Mouse (Mus musculus): ENCODE measurements around the gene Mark3. TPM values are rescaled to one million over a fixed set of nuclear protein-coding genes. Genes with fewer than 3 reads are reported as not detected.

Mark3 gene
- total RNA-seq, 4 experiments from 2014 or later, result 89.3 to 107 (median 96.8) TPM

GRCm38 (mm10) chr12:111696239-111696638 lies 121.9 kb downstream of the Mark3 start:
- peak in 1 of 2 experiments; percentile 79 for DNase-seq (ENCODE audit: low spot score in 2 of 2)

GRCm38 (mm10) chr12:111697708-111698107 lies 123.4 kb downstream of the Mark3 start:
- no peak for DNase-seq (ENCODE audit: low spot score in 2 of 2)

GRCm38 (mm10) chr12:111698346-111698913 lies 124.1 kb downstream of the Mark3 start:
- no peak for DNase-seq (ENCODE audit: low spot score in 2 of 2)

GRCm38 (mm10) chr12:111699542-111699941 lies 125.2 kb downstream of the Mark3 start:
- DNase-seq (ENCODE audit: low spot score in 2 of 2), result no peak

DNA sequence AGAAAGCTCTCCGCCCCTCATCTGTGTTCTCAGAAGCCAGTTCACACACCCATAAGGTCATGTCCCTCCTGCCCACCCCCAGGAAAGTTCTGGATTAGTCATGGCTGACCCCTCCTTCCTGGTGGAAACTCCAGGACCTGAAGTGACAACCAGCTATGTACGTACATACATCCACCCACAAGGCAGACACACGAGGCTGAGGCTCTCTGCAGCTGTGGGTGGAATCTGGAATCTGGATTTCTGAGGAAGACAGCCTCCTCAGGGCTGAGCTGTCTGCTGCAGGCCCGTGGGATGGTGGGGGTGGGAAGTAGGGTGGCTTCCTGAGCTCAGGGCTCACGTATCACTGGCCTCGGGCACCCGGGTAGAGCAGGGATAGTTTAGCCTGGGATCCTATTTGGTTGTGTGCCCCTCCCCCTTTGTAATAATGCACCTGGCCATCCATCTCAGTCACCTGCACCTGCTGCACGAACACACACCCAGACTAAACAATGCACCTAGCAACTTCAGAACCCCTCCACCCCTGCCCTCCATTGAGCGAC lies 126.7 kb downstream of the Mark3 start:
- DNase-seq (ENCODE audit: low spot score in 2 of 2), result no peak

GRCm38 (mm10) chr12:111703301-111703700 lies 129.0 kb downstream of the Mark3 start:
- DNase-seq (ENCODE audit: low spot score in 2 of 2), result no peak

GRCm38 (mm10) chr12:111704609-111705008 lies 130.3 kb downstream of the Mark3 start:
- DNase-seq (ENCODE audit: low spot score in 2 of 2), result no peak

- DNase-seq (ENCODE audit: low spot score in 2 of 2), result no peak
Measured at GRCm38 (mm10) chr12:111705186-111705973, 131.1 kb downstream of the Mark3 start.

Other genes starting within 250 kb of the Mark3 start
- gene Cdc42bpb, start 196.8 kb upstream of the Mark3 start, total RNA-seq (2022), result 100 to 1,000 TPM; 114 to 140 (median 119) TPM
- gene Lbhd2, start 167.7 kb upstream of the Mark3 start, total RNA-seq (2022), result 1 to 10 TPM in 2 of 4 experiments, under 1 TPM in 1, not detected in 1; 0.61 to 2.3 (median 1.3) TPM
- gene Exoc3l4, start 157.5 kb upstream of the Mark3 start, total RNA-seq (2022), result 1 to 10 TPM; 5.0 to 7.7 (median 6.5) TPM
- gene Tnfaip2, start 132.1 kb upstream of the Mark3 start, total RNA-seq (2022), result 1 to 10 TPM in 3 of 4 experiments, under 1 TPM in 1; 0.85 to 1.8 (median 1.4) TPM
- 1 to 10 TPM; 3.6 to 6.6 (median 4.6) TPM for gene Gm266, start 88.7 kb upstream of the Mark3 start, total RNA-seq (2022)
- gene Eif5, start 36.5 kb upstream of the Mark3 start, total RNA-seq (2022), result 100 to 1,000 TPM; 235 to 288 (median 259) TPM
- 1,000 to 10,000 TPM; 1,127 to 1,400 (median 1,206) TPM for gene Ckb, start 97.8 kb downstream of the Mark3 start, total RNA-seq (2022)
- 10 to 100 TPM; 15.0 to 22.3 (median 19.5) TPM for gene Trmt61a, start 103.6 kb downstream of the Mark3 start, total RNA-seq (2022)
- 10 to 100 TPM; 47.1 to 50.7 (median 48.3) TPM for gene Bag5, start 138.7 kb downstream of the Mark3 start, total RNA-seq (2022)
- 10 to 100 TPM; 30.9 to 34.4 (median 33.7) TPM for gene Apopt1, start 138.7 kb downstream of the Mark3 start, total RNA-seq (2022)
- 100 to 1,000 TPM; 630 to 651 (median 634) TPM for gene Klc1, start 184.3 kb downstream of the Mark3 start, total RNA-seq (2022)
- 1 to 10 TPM; 3.7 to 5.2 (median 4.5) TPM for gene Xrcc3, start 239.3 kb downstream of the Mark3 start, total RNA-seq (2022)
- 10 to 100 TPM; 21.5 to 26.5 (median 23.9) TPM for gene Zfyve21, start 239.6 kb downstream of the Mark3 start, total RNA-seq (2022)